Mouse (Mus musculus) testis, adult 2 months (tissue): Measurements from ENCODE around the gene Tgm7. TPM values are rescaled to one million over a fixed set of nuclear protein-coding genes. Genes with fewer than 3 reads are reported as not detected.

Experiments
- H3K27ac ChIP-seq: fragments of 200-500 bp; 2 replicates; pipeline ENCODE4 v1.5.1; 2012; ENCODE audit warnings: low read depth, low read length; ENCODE audit not compliant: control insufficient read depth, insufficient read depth
- H3K27me3 ChIP-seq: fragments of 200-500 bp; 2 replicates; pipeline ENCODE4 v1.6.1; 2012; ENCODE audit warnings: mild to moderate bottlenecking, low read length, moderate library complexity; ENCODE audit not compliant: control insufficient read depth, insufficient read depth
- H3K36me3 ChIP-seq: fragments of 200-500 bp; 2 replicates; pipeline ENCODE4 v1.6.1; 2012; ENCODE audit warnings: mild to moderate bottlenecking, low read length; ENCODE audit not compliant: control insufficient read depth, insufficient read depth
- H3K4me1 ChIP-seq: fragments of 200-500 bp; 2 replicates; pipeline ENCODE4 v1.6.1; 2012; ENCODE audit warnings: low read length; ENCODE audit not compliant: control insufficient read depth, insufficient read depth
- H3K4me3 ChIP-seq: fragments of 200-500 bp; 2 replicates; pipeline ENCODE4 v1.5.1; 2012; ENCODE audit warnings: low read depth, mild to moderate bottlenecking, low read length, moderate library complexity, mixed read lengths; ENCODE audit not compliant: control insufficient read depth
- CTCF ChIP-seq: fragments of 200-500 bp; IDR thresholded peaks from 2 replicates; pipeline ENCODE4 v1.5.1; 2012; ENCODE audit warnings: low read depth, mild to moderate bottlenecking, inconsistent platforms, low read length, moderate library complexity; ENCODE audit not compliant: control insufficient read depth, insufficient read depth, insufficient replicate concordance
- POLR2A ChIP-seq: fragments of 200-500 bp; IDR thresholded peaks from 2 replicates; pipeline ENCODE4 v1.6.1; 2012; ENCODE audit warnings: low read depth, mild to moderate bottlenecking, inconsistent platforms, low read length, moderate library complexity; ENCODE audit not compliant: control insufficient read depth
- polyA plus RNA-seq: library from polyadenylated mRNA; depleted of rRNA; stranded (reverse); fragments of >200 nt; gene quantifications from 2 replicates; pipeline ENCODE4 v1.2.3, GENCODE M21; 2012; rRNA removed

Gene Tgm7
- polyA plus RNA-seq = 0.41 and 0.65 TPM in 2 replicates

GRCm38 (mm10) chr2:121109695-121110094 lies at the start of gene Tgm7:
Tgm7 (minus strand) TSS chr2:121109795.
- Histone ChIP-seq H3K36me3 (no peaks in the 10 kb centered on the region), H3K4me3 (no peak within 1 kb of the TSS; the same call in 1 of the 2 replicates), H3K27me3 (no peaks in the 10 kb centered on the region), H3K27ac (no peak within 1 kb of the TSS), H3K4me1 (no peaks in the 10 kb centered on the region)
- TF ChIP-seq CTCF (no peak), POLR2A (no peak)

GRCm38 (mm10) chr2:121153100-121153499 lies 43.5 kb upstream of the Tgm7 start:
- Histone ChIP-seq H3K4me1 (no peaks in the 10 kb centered on the region), H3K36me3 (peaks cover 3% of the 10 kb centered on the region)
- TF ChIP-seq CTCF (no peak), POLR2A (no peak)

GRCm38 (mm10) chr2:121149679-121150078 lies 40.1 kb upstream of the Tgm7 start:
- peaks cover 3% of the 10 kb centered on the region for H3K36me3 ChIP-seq
- H3K4me3 ChIP-seq = no peak overlapping the region
- no peaks in the 10 kb centered on the region for H3K27me3 ChIP-seq
- no peak overlapping the region for H3K27ac ChIP-seq
- no peaks in the 10 kb centered on the region for H3K4me1 ChIP-seq
- TF ChIP-seq POLR2A = no peak
- no peak for TF ChIP-seq CTCF

More at GRCm38 (mm10) chr2:121153100-121153499, 43.5 kb upstream of the Tgm7 start:
- no peak overlapping the region for H3K27ac ChIP-seq
- H3K4me3 ChIP-seq = no peak overlapping the region
- H3K27me3 ChIP-seq = no peaks in the 10 kb centered on the region

- Histone ChIP-seq H3K27me3 (no peaks in the 10 kb centered on the region), H3K27ac (no peak overlapping the region), H3K36me3 (peaks cover 1% of the 10 kb centered on the region; the same call in 1 of the 2 replicates), H3K4me3 (no peak overlapping the region), H3K4me1 (peaks cover 13% of the 10 kb centered on the region)
- no peak for TF ChIP-seq POLR2A
- no peak for TF ChIP-seq CTCF
Measured at GRCm38 (mm10) chr2:121142415-121142814, 32.8 kb upstream of the Tgm7 start.

GRCm38 (mm10) chr2:121141216-121142035 lies 31.8 kb upstream of the Tgm7 start:
- TF ChIP-seq POLR2A = no peak
- no peak for TF ChIP-seq CTCF
- Histone ChIP-seq H3K27ac (no peak overlapping the region), H3K4me3 (peak overlapping the region; percentile 4; the same call in 1 of the 2 replicates), H3K36me3 (peaks cover 1% of the 10 kb centered on the region; the same call in 1 of the 2 replicates), H3K27me3 (no peaks in the 10 kb centered on the region), H3K4me1 (peaks cover 13% of the 10 kb centered on the region)

- Histone ChIP-seq H3K27ac (peak within 1 kb of the TSS; percentile 82), H3K36me3 (peaks cover 1% of the 10 kb centered on the region; the same call in 1 of the 2 replicates), H3K4me3 (peak within 1 kb of the TSS; percentile 91), H3K27me3 (no peaks in the 10 kb centered on the region), H3K4me1 (peaks cover 13% of the 10 kb centered on the region)
- TF ChIP-seq CTCF (no peak), POLR2A (peak; percentile 80)
Measured at GRCm38 (mm10) chr2:121140018-121140882, 30.7 kb upstream of the Tgm7 start, which contains the start of the genes Adal and Lcmt2. Adal (plus strand) TSS chr2:121140428. Lcmt2 (minus strand) TSS chr2:121140653.

- 0 out of 2 replicates have a peak, but pooled peaks have one; percentile 8 for TF ChIP-seq CTCF
- TF ChIP-seq POLR2A = no peak
- no peaks in the 10 kb centered on the region for H3K27me3 ChIP-seq
Measured at GRCm38 (mm10) chr2:121139266-121140017, 29.8 kb upstream of the Tgm7 start.

More at GRCm38 (mm10) chr2:121139266-121140017, 29.8 kb upstream of the Tgm7 start:
- Histone ChIP-seq H3K36me3 (peaks cover 1% of the 10 kb centered on the region; the same call in 1 of the 2 replicates), H3K4me1 (peaks cover 13% of the 10 kb centered on the region), H3K4me3 (peak overlapping the region; percentile 91), H3K27ac (peak overlapping the region; percentile 82)
